Mouse (Mus musculus) layer of hippocampus, postnatal 36 days (tissue): ENCODE data around the gene Gnaq. TPM values are rescaled to one million over a fixed set of nuclear protein-coding genes. Genes with fewer than 3 reads are reported as not detected.
"Not testable (repeated sequence)": the region's sequence is repeated elsewhere in the genome, so short reads cannot be mapped to it uniquely, and the experiment has no call there.

Experiments used
- DNase-seq, 2 experiments: peaks; one replicate each; pipeline ENCODE4 v3.0.0; 2022
- total RNA-seq, 2 experiments: library from RNA; stranded (reverse); gene quantifications; 2 replicates each; pipeline ENCODE4 v1.2.3; 2021

Gene Gnaq
- total RNA-seq, 2 experiments from 2014 or later, result 208 to 214 TPM

- DNase-seq, result no peak
These were observed 128.3 kb downstream of the Gnaq start for GRCm38 (mm10) chr19:16260973-16261372.

- DNase-seq, result no peak
These were observed 129.0 kb downstream of the Gnaq start for GRCm38 (mm10) chr19:16261631-16262030.

DNA sequence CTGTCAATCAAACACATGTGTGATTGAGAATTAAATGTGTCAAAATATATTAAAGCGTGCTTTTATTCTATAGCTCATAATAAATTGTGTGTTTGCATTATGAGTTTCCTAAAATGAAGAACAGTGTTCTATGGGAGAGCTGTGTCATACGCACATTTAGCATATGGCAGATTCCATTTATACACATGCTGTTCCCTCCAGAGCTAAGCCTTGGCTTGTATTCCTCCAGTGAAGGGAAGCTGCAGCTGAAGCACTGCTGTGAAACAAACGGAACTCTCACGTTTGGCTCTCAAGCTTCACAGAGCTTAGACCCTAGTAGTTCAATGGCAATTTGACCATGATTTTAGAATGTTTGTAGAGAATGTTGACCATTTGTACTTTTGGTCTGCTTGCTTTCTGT is 129.7 kb downstream of the Gnaq start:
- DNase-seq, result no peak

GRCm38 (mm10) chr19:16267362-16267761 is 134.7 kb downstream of the Gnaq start:
- DNase-seq, result not testable (repeated sequence)

DNA sequence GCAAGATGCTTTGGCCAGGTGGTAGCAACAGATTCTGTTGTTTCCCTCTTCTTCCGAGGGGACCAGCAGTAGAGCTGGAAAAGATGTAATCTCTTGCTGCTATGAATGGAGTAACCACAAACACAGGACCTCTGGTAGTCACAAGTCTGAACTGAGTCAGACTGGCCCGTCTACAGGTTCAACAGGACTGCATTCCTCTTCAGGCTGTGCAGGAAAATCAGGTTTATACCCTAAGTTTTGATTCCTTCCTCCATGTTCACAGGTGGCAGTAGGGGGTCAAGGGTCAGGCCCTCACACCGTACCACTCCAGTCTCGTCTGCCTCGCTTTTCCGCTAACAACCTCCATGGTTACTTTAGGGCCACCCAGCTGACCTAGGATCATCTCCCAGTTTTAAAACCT is 137.6 kb downstream of the Gnaq start:
- no peak for DNase-seq

DNA sequence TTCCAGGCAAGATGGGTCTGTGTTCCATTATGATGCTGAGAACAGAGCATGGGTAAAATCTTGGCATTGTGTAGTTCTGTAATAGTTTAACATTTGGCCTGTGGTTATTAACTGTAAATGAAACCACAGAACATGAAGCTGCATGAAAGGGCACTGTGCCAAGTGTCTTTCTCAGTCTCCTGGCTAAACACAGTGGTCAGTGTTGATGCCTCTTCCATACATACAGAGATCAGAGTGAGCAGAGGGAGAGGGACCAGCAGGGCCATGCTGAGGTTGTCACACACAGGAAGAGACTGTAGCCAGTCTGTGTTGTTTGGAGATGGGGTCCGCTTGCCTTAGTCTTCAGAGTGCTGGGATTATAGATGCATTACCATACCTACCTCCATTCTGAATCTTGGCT is 138.4 kb downstream of the Gnaq start:
- DNase-seq, result no peak

DNA sequence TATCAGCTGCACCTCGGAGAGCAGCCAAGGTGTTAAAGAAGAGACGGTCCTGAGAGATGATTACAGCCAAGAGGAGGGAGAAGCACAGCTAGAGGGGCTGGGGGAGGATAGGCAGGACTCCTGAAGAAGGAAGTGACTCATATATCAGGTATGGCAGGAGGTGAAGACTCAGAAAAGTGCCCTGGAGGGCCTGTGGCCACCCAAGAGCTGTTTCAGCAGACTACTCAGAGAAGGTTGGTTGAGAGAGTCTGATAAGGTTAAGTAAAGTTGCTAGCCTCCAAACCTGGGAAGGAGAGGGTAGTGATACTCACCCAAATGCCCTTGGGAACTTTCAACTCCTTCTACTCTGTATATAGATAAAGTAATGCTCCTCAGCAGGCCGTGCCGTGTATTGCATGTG is 140.4 kb downstream of the Gnaq start:
- no peak for DNase-seq

DNA sequence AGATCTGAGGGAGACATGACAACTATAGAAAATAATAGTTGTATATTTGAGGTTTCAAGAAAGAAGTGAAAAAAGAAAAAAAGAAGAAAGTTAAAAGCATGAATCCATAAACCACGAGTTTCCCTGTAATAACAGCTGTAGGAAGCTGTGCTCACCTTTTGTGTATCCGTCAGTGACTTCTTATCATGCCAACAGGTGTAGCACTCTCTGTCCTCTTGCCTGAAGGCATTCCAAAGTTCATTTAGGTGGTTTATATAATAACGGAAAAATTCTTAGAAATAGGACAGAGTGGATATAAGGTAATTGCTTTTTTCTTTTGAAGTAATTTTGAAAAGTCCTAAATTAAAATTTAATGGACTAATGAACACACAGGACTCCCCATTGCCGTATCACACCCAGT is 147.6 kb downstream of the Gnaq start:
- DNase-seq, result no peak

DNA sequence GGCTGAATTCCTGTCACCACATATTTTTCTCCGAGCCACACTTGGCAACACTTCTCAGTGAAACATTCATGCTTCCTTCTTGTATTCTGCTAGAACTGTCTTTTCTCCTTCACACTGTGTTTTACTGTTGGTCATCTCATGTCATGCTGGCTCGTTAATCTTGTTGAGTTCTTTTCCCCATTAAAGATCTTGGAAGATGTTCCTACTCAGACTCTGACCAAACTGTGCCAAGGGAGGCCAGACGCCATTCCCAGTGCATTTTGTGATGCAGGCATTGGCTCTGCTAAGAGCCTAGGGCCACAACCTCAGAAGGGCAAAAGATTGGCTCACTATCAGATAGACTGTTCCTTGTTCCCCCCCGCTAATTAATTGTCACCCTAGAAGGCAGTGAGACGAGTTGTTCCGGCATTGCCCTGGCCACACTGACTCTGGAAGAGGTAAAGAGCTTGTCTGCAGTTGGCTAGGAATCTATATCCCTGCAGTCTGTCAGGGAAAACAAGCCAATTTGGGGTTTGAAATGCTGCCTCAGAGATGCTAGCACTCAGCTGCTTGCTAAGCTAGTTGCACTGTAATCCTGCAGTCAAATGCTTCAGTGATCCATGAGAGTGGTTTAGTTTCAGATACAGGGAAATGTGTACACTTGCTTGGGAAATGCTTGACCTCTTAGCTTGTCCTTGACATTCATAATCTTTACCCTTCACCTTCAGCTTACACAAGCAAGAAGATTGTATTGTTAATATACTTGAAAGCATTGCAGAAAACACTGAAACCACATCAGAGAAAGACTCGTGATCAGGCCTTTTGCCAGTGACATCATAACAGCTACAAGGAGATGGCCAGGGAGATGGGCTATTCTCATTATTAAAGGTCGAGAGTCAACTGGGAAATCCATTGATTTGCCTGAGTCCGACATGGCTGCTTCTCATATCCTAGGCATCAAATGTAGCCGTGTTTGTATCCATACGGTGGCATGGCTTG is 152.7 kb downstream of the Gnaq start:
- DNase-seq, result no peak

DNA sequence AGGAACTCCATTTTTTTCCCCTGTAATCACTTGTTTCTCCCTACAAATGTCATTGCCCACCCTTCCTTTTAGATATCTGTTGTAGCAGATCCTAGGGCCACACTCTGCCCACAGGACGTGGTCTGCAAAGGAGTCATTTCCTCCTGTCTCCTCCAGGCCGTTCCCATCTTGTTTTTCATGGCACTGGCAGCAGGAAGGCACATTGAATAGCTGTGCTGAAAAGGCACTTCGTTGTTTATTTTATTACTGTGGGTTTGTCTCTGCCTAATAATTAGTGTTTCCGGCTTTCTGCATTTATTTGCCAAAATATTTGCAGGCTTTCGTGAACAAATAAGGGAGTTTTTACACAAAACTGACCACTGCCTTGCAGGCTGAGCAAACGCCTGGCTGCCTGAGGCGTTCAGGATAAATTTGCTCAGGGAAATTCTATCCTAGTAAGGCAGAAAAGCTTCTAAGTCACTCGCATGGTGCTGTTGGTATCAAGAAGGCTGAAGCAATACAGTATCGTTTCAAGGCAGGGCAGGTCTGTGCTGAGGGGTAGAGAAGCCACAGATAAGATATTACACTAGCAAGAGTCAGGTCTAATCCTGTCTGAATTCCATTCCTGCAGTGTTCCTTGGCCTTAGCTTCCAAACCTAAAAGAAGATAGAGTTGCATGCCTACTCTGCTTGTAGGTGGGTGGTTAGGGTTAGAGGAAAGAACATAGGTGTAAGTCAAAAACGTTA is 154.0 kb downstream of the Gnaq start:
- no peak for DNase-seq

DNA sequence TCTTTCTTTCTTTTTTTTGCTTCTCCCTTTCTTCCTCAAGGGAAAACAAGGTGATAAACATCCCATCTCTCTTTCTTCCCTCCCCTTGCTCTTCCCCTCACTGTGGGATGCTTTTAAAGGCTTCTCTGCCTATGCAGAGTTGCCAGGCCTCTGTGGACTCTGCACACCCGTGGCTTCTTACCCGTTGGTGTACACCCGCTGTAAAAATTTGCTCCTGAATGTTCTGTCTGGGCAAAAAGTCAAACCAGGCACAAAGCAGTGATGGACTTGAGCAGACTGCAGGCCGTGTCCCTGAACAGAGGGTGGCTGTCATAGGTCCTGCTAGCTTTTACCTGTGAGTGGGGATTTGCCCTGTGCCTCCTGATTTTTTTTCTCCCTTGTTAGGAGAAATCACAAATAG is 154.7 kb downstream of the Gnaq start:
- no peak for DNase-seq

- DNase-seq, result no peak
These were observed 155.3 kb downstream of the Gnaq start for GRCm38 (mm10) chr19:16287971-16288370.

GRCm38 (mm10) chr19:16291088-16291487 is 158.5 kb downstream of the Gnaq start:
- DNase-seq, result no peak

- DNase-seq, result no peak
These were observed 159.5 kb downstream of the Gnaq start for GRCm38 (mm10) chr19:16292056-16292608.

DNA sequence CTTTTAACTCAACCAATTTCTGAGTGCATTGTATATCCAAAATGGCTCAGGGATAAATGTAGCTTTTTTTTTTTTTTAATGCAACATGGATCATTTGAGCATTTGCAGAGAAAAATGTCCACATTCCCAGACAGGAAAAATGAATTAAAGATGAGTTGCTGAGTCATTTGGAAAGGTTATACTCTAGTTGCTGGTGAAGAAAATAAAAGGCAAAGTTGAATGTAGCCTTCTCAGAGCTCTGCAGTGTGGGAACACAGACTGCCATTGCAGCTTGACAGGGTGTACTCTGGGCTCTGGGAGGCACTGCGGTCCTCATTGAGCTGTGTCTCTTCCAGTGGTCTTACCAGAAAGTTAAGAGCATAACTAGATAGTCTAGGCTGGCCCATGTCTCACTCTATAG is 160.3 kb downstream of the Gnaq start:
- DNase-seq, result no peak

- DNase-seq, result no peak
These were observed 167.8 kb downstream of the Gnaq start for GRCm38 (mm10) chr19:16300413-16300812.

DNA sequence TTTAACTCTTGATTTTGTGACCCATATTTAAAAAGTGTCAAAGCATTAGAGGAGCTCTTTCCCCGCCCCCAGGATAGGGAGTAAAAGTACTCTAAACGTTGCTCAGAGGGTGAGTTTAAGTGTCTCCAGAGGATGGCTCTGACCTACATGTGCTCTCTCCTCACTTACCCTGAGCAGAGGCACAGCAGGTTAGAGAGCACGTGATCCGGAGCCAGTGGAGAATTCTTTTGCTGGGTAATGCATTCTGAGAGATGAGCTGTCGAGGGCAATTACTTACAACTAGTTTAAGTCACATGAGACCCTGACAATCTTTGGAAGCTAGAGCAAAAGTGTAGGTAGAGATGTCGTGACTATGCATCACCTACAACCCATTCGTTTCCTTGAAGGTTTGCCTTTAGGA is 168.7 kb downstream of the Gnaq start:
- no peak for DNase-seq

DNA sequence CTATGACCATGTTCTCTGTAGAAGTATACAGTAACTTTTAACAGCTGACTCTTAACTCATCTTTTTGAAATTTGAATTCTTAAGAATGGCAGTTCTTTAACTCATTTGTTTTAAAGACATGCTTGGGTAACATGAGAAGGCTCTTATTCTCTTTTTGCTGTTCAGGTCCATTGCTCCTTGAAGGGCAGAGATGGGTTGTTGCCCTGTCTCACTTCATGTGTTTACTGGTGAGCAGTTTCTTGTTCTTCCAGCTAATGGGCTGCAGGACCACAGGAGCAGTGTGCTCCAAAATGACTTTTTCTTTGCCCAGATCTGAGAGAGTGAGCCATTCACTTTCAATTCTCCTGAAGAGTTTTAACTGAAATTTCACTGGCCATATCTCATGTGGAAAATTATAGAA is 176.4 kb downstream of the Gnaq start:
- DNase-seq, result no peak

GRCm38 (mm10) chr19:16314295-16314821 is 181.7 kb downstream of the Gnaq start:
- DNase-seq, result no peak

- no peak for DNase-seq
These were observed 182.9 kb downstream of the Gnaq start for GRCm38 (mm10) chr19:16315525-16315924.

GRCm38 (mm10) chr19:16318128-16318811 is 185.6 kb downstream of the Gnaq start:
- peak; percentile 31 to 34 for DNase-seq

DNA sequence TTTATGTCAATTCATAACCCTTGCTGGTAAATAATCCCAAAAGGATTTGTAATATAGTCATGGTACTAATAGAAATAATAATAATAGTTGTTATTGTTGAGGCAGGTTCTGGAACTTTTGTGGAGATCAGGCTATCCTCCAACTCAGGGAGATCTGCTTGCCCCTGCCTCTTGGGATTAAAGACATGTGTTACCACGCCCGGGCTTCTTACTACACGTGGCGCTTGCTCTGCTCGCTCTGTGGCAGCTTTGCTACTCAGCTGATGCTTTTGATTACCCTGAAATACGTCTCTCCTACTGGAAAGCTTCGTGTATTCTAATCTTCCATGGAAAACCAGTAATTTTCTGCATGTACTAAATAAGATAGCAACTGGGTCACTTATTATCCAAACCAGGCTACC is 187.4 kb downstream of the Gnaq start:
- no peak for DNase-seq

DNA sequence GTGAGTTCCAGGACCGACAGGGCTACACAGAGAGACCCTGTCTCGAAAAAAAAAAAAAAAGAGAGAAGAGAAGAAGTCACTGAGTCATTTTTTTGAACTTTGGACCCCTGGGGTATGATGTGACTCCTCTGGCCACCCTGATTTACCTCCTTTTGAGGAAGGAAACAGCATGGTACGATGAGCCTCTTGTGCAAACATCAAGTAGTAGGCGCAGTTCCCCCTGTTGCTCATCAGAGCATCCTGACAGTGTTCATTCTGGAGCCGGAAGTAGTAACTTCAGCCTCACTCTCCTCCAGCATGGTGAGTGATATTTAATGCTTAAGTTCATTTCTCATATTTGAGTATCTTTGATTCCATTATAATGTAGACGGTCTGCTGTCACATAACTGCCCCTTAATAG is 190.4 kb downstream of the Gnaq start:
- no peak for DNase-seq
